Mouse (Mus musculus) CD4-positive naive resting alpha-beta T cell, adult 76 days (primary cell): ENCODE results near the gene Igsf3. TPM values are rescaled to one million over a fixed set of nuclear protein-coding genes. Genes with fewer than 3 reads are reported as not detected.

Experiments
- total RNA-seq: library from RNA; stranded (reverse); gene quantifications from one replicate; pipeline ENCODE4 v1.2.4, GENCODE M21; 2023

Gene Igsf3
- total RNA-seq, result 3.0 TPM

DNA sequence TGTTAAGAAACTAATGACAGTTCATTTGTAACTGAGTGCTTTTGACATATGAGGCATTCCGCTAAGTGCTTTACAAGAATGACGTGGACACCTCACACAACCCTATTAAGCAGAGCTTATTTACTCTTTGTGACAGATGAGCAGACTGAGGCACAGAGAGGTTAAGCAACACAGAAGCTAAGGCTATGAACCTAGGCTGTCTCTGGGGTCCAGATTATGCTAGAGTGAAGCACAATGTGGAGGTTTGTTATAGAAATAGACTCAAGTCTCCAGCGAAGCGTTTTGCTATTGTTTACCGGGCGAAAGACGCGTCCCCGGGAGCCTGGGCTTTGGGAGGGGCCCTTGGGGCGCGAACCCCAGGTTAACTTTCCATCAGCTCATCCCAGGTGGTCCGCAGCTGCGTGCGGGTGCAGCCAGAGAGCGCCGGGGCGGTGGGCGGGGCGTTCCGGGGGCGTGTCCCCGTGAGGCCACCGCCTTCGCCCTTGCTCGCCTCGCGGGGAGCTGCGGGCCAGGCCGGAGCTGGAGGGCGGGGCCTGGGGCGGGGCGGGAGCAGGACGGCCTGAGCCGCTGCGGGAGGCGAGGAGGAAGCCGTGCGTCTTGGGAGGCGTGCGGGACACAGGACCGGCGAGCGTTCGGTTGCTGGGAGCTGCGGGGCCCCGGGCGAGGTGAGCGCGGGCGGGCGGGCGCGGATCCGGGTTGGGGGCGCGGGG lies at the start of gene Igsf3:
Gene Igsf3 (plus strand): TSS at position 546 of the 710 bp plus-strand sequence.

Other genes starting within 250 kb of the Igsf3 start
- 709 TPM for gene Cd2, start 89.1 kb upstream of the Igsf3 start, total RNA-seq
- 269 TPM for gene Atp1a1, start 227.6 kb downstream of the Igsf3 start, total RNA-seq